Mouse (Mus musculus) lung, embryonic 14.5 days (tissue): ENCODE measurements at regions not wholly inside any gene's neighbourhood (a gene's known extent, or its start where the extent isn't known, plus 50 kb on each side); places are given as distances from the start of the nearest gene placed in this dataset.

Experiments
- ATAC-seq: fragments of 200-750 bp; cut with Nextera tagmentation; 2 replicates; pipeline ENCODE4 v1.8.0; 2017; ENCODE audit warnings: mild to moderate bottlenecking, moderate TSS enrichment, moderate library complexity; ENCODE audit not compliant: insufficient read depth
- DNase-seq: peaks from one replicate; pipeline ENCODE4 v3.0.0-alpha.2; 2015
- H3K27ac ChIP-seq: fragments of 300-500 bp; sonication (generic); 2 replicates; pipeline ENCODE4 v1.5.1; 2014; ENCODE audit warnings: low read depth, mild to moderate bottlenecking, moderate library complexity
- H3K27me3 ChIP-seq: fragments of 300-500 bp; sonication (generic); 2 replicates; pipeline ENCODE4 v1.6.1; 2014; ENCODE audit warnings: low read length, control low read depth; ENCODE audit not compliant: insufficient read depth
- H3K36me3 ChIP-seq: fragments of 300-500 bp; sonication (generic); 2 replicates; pipeline ENCODE4 v1.6.1; 2014; ENCODE audit warnings: control low read depth; ENCODE audit not compliant: insufficient read depth
- H3K4me1 ChIP-seq: fragments of 300-500 bp; sonication (generic); 2 replicates; pipeline ENCODE4 v1.6.1; 2014; ENCODE audit warnings: antibody characterized with exemption, control low read depth; ENCODE audit not compliant: insufficient read depth
- H3K4me2 ChIP-seq: fragments of 300-500 bp; sonication (generic); 2 replicates; pipeline ENCODE4 v1.6.1; 2014; ENCODE audit warnings: mild to moderate bottlenecking
- H3K4me3 ChIP-seq: fragments of 300-500 bp; sonication (generic); 2 replicates; pipeline ENCODE4 v1.5.1; 2014; ENCODE audit warnings: low read depth, low read length
- H3K9ac ChIP-seq: fragments of 300-500 bp; sonication (generic); 2 replicates; pipeline ENCODE4 v1.6.1; 2014
- H3K9me3 ChIP-seq: fragments of 300-500 bp; sonication (generic); 2 replicates; pipeline ENCODE4 v1.6.1; 2016; ENCODE audit warnings: low read depth, low read length, control low read depth
- CTCF ChIP-seq: IDR thresholded peaks from 2 replicates; pipeline ENCODE4 v1.5.1; 2016; ENCODE audit warnings: antibody characterized with exemption, low read depth
- WGBS: fragments of 180-500 bp; shearing (Covaris S2); extraction: QIAGEN DNeasy Blood & Tissue Kit; methylation state at CpG from one replicate; pipeline ENCODE4 v1.1.7; 2014; 5-methylcytosine and 5-hydroxymethylcytosine counted together

DNA sequence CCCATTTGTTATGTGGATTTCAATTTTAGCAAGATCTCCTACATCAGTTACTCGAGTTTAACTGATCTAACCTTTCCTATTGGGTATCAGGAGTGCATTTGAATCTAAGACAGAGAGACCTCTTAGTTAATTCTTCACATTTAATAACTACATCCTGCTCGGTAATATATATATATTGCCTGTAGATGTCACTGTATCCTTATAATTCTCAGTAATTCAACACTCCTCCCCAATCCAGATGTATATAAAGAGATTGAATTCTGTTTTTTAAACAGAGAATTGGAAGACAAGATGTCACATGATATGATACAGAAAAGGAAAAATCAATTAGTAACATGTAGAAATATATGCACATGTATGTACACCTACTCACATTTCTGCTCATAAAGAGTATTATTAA lies 133.3 kb upstream of the Mageb4 start:
- Histone ChIP-seq H3K4me2 (no peak overlapping the region), H3K9me3 (no peaks in the 10 kb centered on the region), H3K36me3 (no peaks in the 10 kb centered on the region), H3K27me3 (no peaks in the 10 kb centered on the region), H3K27ac (no peak overlapping the region), H3K4me3 (no peak overlapping the region), H3K4me1 (no peaks in the 10 kb centered on the region), H3K9ac (no peak overlapping the region)
- 33% methylated on average over 2 of the region's 2 CpGs for WGBS
- DNase-seq (peak; percentile 13), ATAC-seq (no peak)
- TF ChIP-seq CTCF, result no peak
